Mouse (Mus musculus) megakaryocyte, embryonic 14.5 days (primary cell): Measurements from ENCODE around the gene Cpne2.

ENCODE experiments used
- FLI1 ChIP-seq: IDR thresholded peaks from 2 replicates; pipeline ENCODE4 v1.6.1; 2012; ENCODE audit warnings: low read length, inconsistent platforms, mixed read lengths
- GATA1 ChIP-seq: IDR thresholded peaks from 3 replicates; pipeline ENCODE4 v1.6.1; 2012; ENCODE audit warnings: mixed read lengths, low read length, inconsistent platforms, borderline replicate concordance

DNA sequence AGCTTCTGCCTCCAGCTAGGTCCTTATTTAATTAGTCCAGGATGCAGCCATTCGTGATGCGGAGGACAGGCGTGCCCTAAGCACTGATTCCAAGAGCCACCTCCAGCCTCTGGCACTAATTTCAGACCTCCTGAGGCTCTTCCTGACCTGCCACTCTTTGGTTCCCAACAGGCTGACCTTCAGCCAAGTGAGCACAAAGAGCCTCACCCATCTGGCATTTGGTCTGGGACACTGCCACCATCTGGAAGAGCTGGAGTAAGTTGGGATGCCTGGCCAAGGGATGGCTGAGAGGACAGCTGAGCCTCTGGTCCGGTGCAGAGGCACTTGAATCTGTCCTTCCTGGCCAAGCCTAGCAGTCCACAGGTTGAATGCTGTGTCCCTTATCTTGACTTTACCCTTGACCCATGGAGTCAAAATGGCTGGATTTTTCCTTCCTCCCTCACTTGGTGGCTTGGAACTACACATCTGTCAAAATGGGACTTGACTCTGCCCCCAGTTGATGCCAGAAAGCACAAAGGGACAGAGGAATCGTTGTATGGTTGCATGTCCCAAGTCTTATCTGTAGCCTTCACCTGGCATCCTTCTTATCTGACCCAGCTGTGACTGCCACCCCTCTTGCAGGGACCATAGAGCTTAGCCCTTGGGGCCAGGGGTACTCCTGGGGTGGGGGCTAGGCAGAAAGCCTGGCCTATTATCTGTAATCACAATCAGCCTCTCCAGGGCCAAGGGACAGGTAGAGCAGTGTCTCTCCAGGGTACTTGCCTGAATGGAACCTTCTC lies 17.2 kb upstream of the Cpne2 start:
- no peak for TF ChIP-seq GATA1
- TF ChIP-seq FLI1 = no peak
